In genomic region chr6:85160201-85160923, GRCm38 (mm10) we compare ENCODE assay signal across 10 mouse cellular contexts. TPM values are rescaled to one million over a fixed set of nuclear protein-coding genes. Genes with fewer than 3 reads are reported as not detected.
DNase-seq lines count a peak whose midpoint lies in the region; ATAC-seq and TF ChIP-seq lines count a peak whose summit lies in the region.
"Had no signal": no experiment of that assay in that cellular context is flagged by ENCODE, and none has a peak within 500 bp of the region (broad histone marks: within the 10 kb centered on the region; RNA-seq: fewer than 3 reads in every experiment).

No protein-coding gene starts in this region.

- no peak overlapping the region for H3K4me2 ChIP-seq in kidney, embryonic 15.5 days
- no peak overlapping the region for H3K4me2 ChIP-seq in forebrain, postnatal 0 days (ENCODE audit: low read depth)
- H3K4me2 ChIP-seq in midbrain, postnatal 0 days (ENCODE audit: low read depth, low read length, poor library complexity, severe bottlenecking): no peak overlapping the region
- H3K4me2 ChIP-seq: embryonic facial prominence, embryonic 13.5 days; stomach, embryonic 15.5 days had no signal

- H3K4me3 ChIP-seq in kidney, embryonic 15.5 days (replicated peaks): no peak overlapping the region
- H3K4me3 ChIP-seq in forebrain, postnatal 0 days (ENCODE audit: low read depth, low read length): no peak overlapping the region
- no peak overlapping the region for H3K4me3 ChIP-seq in midbrain, postnatal 0 days (ENCODE audit: low read depth, low read length)
- H3K4me3 ChIP-seq: embryonic facial prominence, embryonic 13.5 days; stomach, embryonic 15.5 days had no signal

- no peaks in the 10 kb centered on the region for H3K36me3 ChIP-seq in kidney, embryonic 15.5 days
- no peaks in the 10 kb centered on the region for H3K36me3 ChIP-seq in forebrain, postnatal 0 days (ENCODE audit: insufficient read depth)
- H3K36me3 ChIP-seq in midbrain, postnatal 0 days (ENCODE audit: insufficient read depth, low read length): no peaks in the 10 kb centered on the region
- H3K36me3 ChIP-seq: embryonic facial prominence, embryonic 13.5 days; stomach, embryonic 15.5 days had no signal

- H3K27me3 ChIP-seq in kidney, embryonic 15.5 days: peaks cover 5% of the 10 kb centered on the region; the same call in 1 of the 2 replicates
- H3K27me3 ChIP-seq in forebrain, postnatal 0 days (ENCODE audit: insufficient read depth, low read length): no peaks in the 10 kb centered on the region
- H3K27me3 ChIP-seq in midbrain, postnatal 0 days (ENCODE audit: insufficient read depth, low read length): no peaks in the 10 kb centered on the region
- H3K27me3 ChIP-seq: embryonic facial prominence, embryonic 13.5 days; stomach, embryonic 15.5 days had no signal

- TF ChIP-seq CTCF in forebrain, postnatal 0 days (IDR thresholded peaks at IDR 0.05; ENCODE audit: low read depth): peak; percentile 95
- TF ChIP-seq CTCF in midbrain, postnatal 0 days (IDR thresholded peaks at IDR 0.05): peak; percentile 92

- no peak overlapping the region for H3K9ac ChIP-seq in kidney, embryonic 15.5 days
- no peak overlapping the region for H3K9ac ChIP-seq in forebrain, postnatal 0 days
- no peak overlapping the region for H3K9ac ChIP-seq in midbrain, postnatal 0 days (replicated peaks; ENCODE audit: low read length, poor library complexity, severe bottlenecking)
- H3K9ac ChIP-seq: embryonic facial prominence, embryonic 13.5 days; stomach, embryonic 15.5 days had no signal

- no peak for ATAC-seq in kidney, embryonic 15.5 days (replicated peaks; ENCODE audit: low FRiP score)
- ATAC-seq in forebrain, postnatal 0 days: peak; percentile 62
- peak; percentile 31; the same call in 1 of the 2 replicates for ATAC-seq in midbrain, postnatal 0 days (ENCODE audit: low FRiP score)

- no peaks in the 10 kb centered on the region for H3K9me3 ChIP-seq in kidney, embryonic 15.5 days (replicated peaks)
- no peaks in the 10 kb centered on the region for H3K9me3 ChIP-seq in forebrain, postnatal 0 days (ENCODE audit: low read length)
- H3K9me3 ChIP-seq in midbrain, postnatal 0 days (ENCODE audit: low read length): no peaks in the 10 kb centered on the region
- H3K9me3 ChIP-seq: embryonic facial prominence, embryonic 13.5 days; stomach, embryonic 15.5 days had no signal

- WGBS in kidney, embryonic 15.5 days: 41% methylated on average over 4 of the region's 4 CpGs
- 33% methylated on average over 4 of the region's 4 CpGs for WGBS in forebrain, postnatal 0 days
- 42% methylated on average over 4 of the region's 4 CpGs for WGBS in midbrain, postnatal 0 days

- peak; percentile 75 for DNase-seq in kidney, adult 11 months
- DNase-seq in c-Kit-positive CD71-positive TER-119-negative erythroid progenitor cells, embryonic 14.5 days (ENCODE audit: low read depth): peak; percentile 55
- DNase-seq in forebrain, postnatal 0 days: peak; percentile 90
- peak; percentile 76 for DNase-seq in hindlimb bud, embryonic 11.5 days (ENCODE audit: extremely low spot score, low read depth, low spot score)
- peak; percentile 59 to 67 for DNase-seq in left cerebral cortex, adult 8-10 months (ENCODE audit: low spot score in 2 of 2)
- peak; percentile 84 for DNase-seq in midbrain, postnatal 0 days (ENCODE audit: low spot score)
- DNase-seq in spleen, postnatal 4 days (ENCODE audit: low spot score in 2 of 2): peak; percentile 54 to 84

- peaks cover 1% of the 10 kb centered on the region for H3K4me1 ChIP-seq in kidney, embryonic 15.5 days
- 0 out of 2 replicates have a peak, but pooled peaks cover 1% of the 10 kb centered on the region for H3K4me1 ChIP-seq in forebrain, postnatal 0 days (ENCODE audit: insufficient read depth)
- H3K4me1 ChIP-seq in midbrain, postnatal 0 days (ENCODE audit: insufficient read depth, low read length): no peaks in the 10 kb centered on the region

- no peak overlapping the region for H3K27ac ChIP-seq in kidney, embryonic 15.5 days
- H3K27ac ChIP-seq in forebrain, postnatal 0 days (ENCODE audit: low read depth, low read length): no peak overlapping the region
- H3K27ac ChIP-seq in midbrain, postnatal 0 days (ENCODE audit: low read depth, low read length): no peak overlapping the region
- H3K27ac ChIP-seq: embryonic facial prominence, embryonic 13.5 days; stomach, embryonic 15.5 days had no signal

RNA-seq across cellular contexts. Expression of gene Spr, which starts 22.8 kb away (rescaled TPM):
- polyA plus RNA-seq in kidney, embryonic 15.5 days (2015; fragmentation: Nextera tagmentation; extraction: Ambion mirVana): 64.0 and 66.6 TPM in 2 replicates
- total RNA-seq in forebrain, postnatal 0 days (2014; rRNA removed): 34.3 and 52.0 TPM in 2 replicates
- 38.4 and 49.5 TPM in 2 replicates for polyA plus RNA-seq in forebrain, postnatal 0 days (2015; fragmentation: Nextera tagmentation; extraction: Ambion mirVana)
- total RNA-seq in left cerebral cortex, adult 8-10 months (2022): 10 to 100 TPM; 42.5 to 48.4 (median 46.0) TPM
- 29.0 and 32.5 TPM in 2 replicates for total RNA-seq in midbrain, postnatal 0 days (2014; rRNA removed)
- polyA plus RNA-seq in midbrain, postnatal 0 days (2015; fragmentation: Nextera tagmentation; extraction: Ambion mirVana): 28.4 and 32.9 TPM in 2 replicates

RNA-seq across cellular contexts. Expression of gene Emx1, which starts 26.9 kb away (rescaled TPM):
- 12.1 and 12.9 TPM in 2 replicates for polyA plus RNA-seq in kidney, embryonic 15.5 days (2015; fragmentation: Nextera tagmentation; extraction: Ambion mirVana)
- 25.7 and 41.6 TPM in 2 replicates for total RNA-seq in forebrain, postnatal 0 days (2014; rRNA removed)
- 28.8 and 41.0 TPM in 2 replicates for polyA plus RNA-seq in forebrain, postnatal 0 days (2015; fragmentation: Nextera tagmentation; extraction: Ambion mirVana)
- total RNA-seq in left cerebral cortex, adult 8-10 months (2022): 10 to 100 TPM; 32.0 to 34.9 (median 33.8) TPM
- total RNA-seq in midbrain, postnatal 0 days (2014; rRNA removed): 0.88 and 2.6 TPM in 2 replicates
- 0.58 and 0.64 TPM in 2 replicates for polyA plus RNA-seq in midbrain, postnatal 0 days (2015; fragmentation: Nextera tagmentation; extraction: Ambion mirVana)
- polyA plus RNA-seq: stomach, embryonic 15.5 days had no signal
